Mouse (Mus musculus) layer of hippocampus, adult 8-10 months (tissue): Measurements from ENCODE around the gene Abca3. TPM values are rescaled to one million over a fixed set of nuclear protein-coding genes. Genes with fewer than 3 reads are reported as not detected.

Source experiments
- DNase-seq, 2 experiments: peaks; one replicate each; pipeline ENCODE4 v3.0.0; 2022; ENCODE audit warnings: low spot score in 2 of 2
- total RNA-seq, 4 experiments: library from RNA; stranded (reverse); gene quantifications; 2 replicates each; pipeline ENCODE4 v1.2.4; 2022

Abca3 gene
- total RNA-seq, result 10 to 100 TPM; 63.7 to 69.3 (median 67.1) TPM

- DNase-seq, result peak; percentile 95 to 97
Observed at GRCm38 (mm10) chr17:24351760-24352357, at the start of gene Abca3. TSS of gene Abca3 (plus strand) at chr17:24351950.

GRCm38 (mm10) chr17:24307500-24307899 lies 44.2 kb upstream of the Abca3 start:
- DNase-seq, result peak in 1 of 2 experiments; percentile 15

GRCm38 (mm10) chr17:24320826-24321225 lies 30.9 kb upstream of the Abca3 start:
- DNase-seq, result peak; percentile 14 to 23

GRCm38 (mm10) chr17:24325051-24325450 lies 26.7 kb upstream of the Abca3 start:
- DNase-seq, result no peak

DNA sequence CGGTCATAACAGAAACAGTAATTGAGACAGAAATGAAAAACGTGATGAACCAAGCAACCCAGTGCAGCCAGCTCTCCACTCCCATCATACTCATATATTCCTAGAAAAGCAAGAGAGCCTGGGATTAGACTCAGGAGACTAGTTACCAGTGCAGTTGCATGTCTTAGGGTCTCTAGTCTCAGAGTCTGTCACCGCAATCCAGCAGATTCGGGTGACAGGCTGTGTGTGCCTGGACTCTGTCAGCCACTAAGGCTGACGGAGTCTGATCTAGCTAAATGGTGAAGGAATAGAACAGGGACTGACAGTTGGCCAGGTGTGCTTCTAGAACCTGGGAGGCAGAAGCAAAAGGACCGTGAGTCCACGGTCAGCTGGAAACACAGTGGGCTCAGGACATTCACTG lies 24.1 kb upstream of the Abca3 start:
- DNase-seq, result no peak

- DNase-seq, result no peak
Observed at GRCm38 (mm10) chr17:24344672-24345071, 7.1 kb upstream of the Abca3 start.

DNA sequence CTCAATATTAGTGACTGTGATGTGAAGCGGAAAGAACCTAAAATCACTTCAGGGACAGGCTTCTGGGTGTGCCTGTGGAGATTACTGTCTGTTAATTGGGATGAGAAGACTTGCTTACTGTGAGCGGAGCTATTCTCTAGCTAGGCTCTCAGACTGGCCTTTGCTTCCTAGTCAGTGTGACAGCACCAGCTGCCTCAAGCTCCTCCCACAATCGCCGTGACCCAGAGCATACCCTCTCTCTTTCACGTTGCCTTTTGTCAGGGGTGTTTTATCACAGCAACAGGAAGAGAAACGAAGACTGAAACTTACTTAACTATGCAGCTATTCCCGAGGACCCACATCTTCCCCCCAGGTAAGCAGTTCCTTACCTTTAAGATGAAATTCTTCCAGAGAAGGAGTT lies 4.9 kb upstream of the Abca3 start:
- no peak for DNase-seq

GRCm38 (mm10) chr17:24349176-24349575 lies 2.6 kb upstream of the Abca3 start:
- no peak for DNase-seq

DNA sequence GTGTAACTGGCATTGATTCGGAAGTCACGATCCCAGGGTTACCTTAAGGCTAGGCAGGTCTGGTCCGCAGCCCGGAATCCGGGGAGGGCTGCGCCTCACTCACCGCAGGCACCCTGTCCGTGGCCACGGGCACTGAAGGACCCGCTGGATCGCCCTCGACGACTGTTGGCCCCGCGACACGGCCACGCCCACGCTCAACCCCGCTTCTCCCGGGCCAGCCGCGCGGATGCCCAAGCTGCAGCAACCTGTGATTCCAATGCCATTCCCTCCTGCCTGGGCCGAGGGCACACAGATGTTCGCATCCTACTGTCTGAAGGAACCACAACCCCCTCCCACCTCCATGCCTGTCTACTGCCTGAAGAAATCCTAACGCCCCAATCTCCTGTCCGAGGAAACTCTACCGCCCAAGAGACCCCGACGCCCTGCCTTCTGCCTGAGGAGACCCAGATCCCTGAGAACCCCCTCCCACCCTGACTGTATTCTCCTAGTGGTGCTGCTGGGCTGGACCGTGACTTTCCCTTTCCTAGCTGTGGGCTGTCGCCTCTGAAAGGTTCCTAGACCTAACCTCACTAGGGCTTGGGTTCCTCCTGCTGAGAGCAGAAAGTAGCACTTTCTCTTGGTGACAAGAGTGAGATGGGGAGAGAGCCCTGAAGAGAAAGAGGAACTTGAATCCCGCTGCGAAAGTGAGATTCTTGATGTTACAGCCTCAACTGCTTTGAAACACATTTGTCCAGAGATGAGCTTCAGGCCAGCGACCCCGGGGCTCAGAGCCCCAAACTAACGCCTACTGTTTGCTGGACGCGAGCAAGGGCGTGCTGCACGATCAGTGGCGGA lies 607 bp upstream of the Abca3 start, which contains the start of gene Abca17:
Gene Abca17, minus strand, starts transcription at position 143 of the 834 bp plus-strand sequence.
- DNase-seq, result peak; percentile 6 to 23

GRCm38 (mm10) chr17:24352370-24353194 lies 832 bp downstream of the Abca3 start:
- DNase-seq, result no peak

GRCm38 (mm10) chr17:24353960-24354359 lies 2.2 kb downstream of the Abca3 start:
- no peak for DNase-seq

DNA sequence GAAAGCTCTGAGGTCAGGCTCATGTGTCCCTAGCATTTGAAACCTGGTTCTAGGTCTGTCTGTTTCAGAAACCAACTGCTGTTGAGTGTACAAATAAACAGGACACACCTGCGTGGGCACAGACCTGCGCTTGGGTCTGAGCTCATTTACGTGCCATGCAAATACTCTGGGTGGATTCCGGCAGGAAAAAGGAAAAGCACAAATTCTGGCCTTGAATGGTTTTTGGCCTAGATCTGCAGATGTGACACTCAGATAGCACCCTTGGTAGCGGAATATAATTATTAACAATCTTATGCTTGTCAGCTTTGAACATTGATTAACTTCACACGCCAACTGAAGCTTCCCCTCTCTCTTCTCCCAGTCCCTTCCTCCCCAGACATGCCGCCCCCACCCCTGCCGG lies 3.5 kb downstream of the Abca3 start:
- DNase-seq, result no peak

- no peak for DNase-seq
Observed at GRCm38 (mm10) chr17:24359006-24359405, 7.3 kb downstream of the Abca3 start.

DNA sequence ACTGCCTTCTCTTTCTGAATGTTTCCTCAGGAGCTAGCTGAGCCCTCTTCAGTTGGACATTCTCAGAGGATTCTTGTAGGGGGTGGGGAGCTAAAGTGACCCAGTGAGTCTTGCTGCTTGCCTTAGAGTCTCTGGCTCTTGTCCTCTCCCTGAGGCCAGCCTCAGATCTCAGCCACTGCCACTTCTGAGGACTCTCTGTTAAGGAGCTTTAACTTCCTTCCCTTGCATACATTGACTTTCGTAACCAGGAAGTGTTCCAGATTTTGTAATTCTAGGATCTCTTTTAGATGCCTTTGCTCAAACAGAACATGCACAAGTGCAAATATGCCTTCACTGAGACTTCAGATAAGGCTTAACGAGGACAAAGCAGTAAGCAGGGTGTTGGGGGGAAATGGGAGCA lies 8.2 kb downstream of the Abca3 start:
- DNase-seq, result no peak

DNA sequence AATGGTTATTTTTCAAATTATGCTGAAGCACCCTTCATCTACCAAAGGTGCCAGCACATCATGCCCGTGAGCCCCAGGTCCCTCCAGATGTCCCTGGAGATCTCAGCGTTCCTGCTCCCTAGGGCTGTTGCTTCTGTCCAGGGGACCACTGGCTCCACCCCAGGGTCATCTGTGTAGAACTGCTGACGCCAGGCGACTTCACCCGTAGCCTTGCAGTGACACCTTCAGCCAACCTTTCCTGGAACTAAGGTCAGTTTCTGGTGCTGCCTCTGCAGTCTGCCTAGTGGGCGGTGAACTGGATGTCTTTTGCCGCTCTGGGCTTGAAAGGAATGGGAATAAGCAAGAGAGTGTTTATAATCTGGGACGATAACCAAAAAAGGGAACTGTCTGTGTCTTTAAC lies 9.1 kb downstream of the Abca3 start:
- no peak for DNase-seq

DNA sequence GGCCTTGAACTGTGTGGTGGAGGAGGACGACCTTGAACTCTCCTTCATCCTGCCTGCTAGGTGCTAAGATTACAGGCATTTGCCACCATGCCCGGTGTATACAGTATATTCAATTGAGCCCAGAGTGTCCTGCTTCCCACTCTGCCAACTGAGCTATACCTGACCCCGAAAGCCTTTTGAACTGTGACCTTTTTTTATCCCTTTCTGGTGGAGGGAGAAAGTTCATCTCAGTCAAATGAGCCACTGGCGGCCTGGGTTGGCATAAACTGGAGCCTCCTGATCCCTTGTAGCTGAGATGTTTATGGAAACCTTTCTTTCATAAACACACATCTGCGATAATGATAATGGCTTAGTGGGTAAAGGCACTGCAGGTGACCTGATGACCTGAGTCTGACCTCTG lies 9.5 kb downstream of the Abca3 start:
- no peak for DNase-seq

DNA sequence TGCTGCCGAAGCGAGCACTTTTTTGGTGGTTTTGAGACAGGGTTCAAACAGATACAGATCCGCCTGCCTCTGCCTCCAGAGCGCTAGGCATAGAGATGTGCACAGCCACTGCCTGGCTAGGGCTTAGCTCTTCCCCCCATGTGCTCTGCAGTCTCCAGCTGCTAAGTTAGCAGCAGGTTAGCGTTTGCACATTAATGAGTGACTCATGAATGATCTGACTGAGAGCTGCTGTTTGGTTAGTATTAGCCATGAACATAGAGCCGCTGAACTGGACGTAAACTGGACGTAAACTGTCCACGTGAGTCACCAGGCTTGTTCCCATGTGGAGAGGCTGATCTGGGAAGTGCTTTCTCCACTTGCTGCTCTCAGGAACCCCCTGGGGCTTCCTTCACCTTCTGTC lies 10.8 kb downstream of the Abca3 start:
- no peak for DNase-seq

- no peak for DNase-seq
Observed at GRCm38 (mm10) chr17:24364461-24364860, 12.7 kb downstream of the Abca3 start.

DNA sequence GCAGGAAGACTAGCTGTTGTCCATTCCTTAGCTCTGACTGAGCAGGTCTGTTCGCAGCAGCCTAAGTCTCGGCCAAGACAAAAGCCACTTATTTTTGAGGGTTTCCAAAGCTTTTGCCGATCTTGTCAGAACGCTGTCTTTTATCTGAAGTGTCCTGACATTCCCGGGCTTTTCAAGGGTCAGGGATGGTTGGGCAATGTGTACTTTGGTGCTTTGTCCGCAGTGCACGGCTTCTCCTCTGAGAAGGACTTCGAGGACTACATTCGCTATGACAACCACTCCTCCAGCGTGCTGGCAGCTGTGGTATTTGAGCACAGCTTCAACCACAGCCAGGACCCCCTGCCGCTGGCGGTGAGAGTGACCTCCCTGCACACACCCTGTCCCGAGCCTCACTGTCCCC lies 14.1 kb downstream of the Abca3 start:
- DNase-seq, result no peak

DNA sequence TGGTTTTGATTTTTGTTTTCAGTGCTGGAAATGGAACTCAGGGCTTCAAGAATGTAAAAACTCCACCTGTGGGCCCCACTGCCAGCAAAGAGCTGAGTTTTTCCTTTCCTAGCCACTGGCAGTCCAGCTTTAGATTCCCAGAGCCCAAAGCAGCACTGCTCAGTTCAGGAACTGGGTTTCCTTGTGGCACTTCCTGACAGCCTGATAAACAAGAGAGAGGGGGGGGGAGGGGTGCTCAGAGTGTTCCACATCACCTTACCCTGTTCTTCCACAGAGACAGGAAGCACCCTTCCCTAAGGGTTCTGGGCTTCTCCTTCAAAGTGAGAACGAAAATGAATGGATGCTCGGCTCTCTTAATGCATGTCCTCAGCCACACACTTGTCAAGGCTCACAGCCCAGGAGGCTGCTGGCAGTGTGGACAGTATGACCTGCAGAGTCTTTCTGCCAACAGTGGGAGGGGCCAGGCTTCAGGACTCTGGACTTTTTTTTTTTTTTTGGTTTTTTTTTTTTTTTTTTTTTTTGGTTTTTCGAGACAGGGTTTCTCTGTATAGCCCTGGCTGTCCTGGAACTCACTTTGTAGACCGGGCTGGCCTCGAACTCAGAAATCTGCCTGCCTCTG lies 23.5 kb downstream of the Abca3 start:
- no peak for DNase-seq

DNA sequence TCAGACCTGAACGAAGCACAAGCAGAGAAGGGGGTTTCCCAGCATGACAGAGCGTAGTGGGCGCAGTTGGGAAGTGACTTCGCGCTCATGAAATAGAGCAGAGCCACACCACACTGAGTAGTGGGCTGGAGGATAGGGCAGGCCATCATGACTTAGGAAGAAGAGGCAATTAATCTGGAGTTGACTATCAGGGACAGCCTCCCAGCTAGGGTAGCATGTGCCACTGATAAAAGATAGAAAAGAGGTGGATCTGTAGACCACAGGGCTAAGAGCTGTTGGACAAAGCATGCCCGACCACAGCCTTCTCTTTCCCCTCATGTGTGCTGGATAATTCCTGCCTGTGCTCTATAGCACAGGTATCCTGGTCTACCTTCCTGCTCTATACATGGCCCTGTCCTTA lies 24.1 kb downstream of the Abca3 start:
- no peak for DNase-seq

- no peak for DNase-seq
Observed at GRCm38 (mm10) chr17:24378496-24378895, 26.7 kb downstream of the Abca3 start.
